Mouse (Mus musculus) embryonic fibroblast, embryonic 13.5 days (primary cell): Measurements from ENCODE around the gene Gm9125. TPM values are rescaled to one million over a fixed set of nuclear protein-coding genes. Genes with fewer than 3 reads are reported as not detected.
"Not testable (repeated sequence)": the region's sequence is repeated elsewhere in the genome, so short reads cannot be mapped to it uniquely, and the experiment has no call there.

ENCODE experiments used
- H3K27ac ChIP-seq: 2 replicates; pipeline ENCODE4 v1.5.1; 2012; ENCODE audit warnings: low read length, control low read depth, inconsistent platforms; ENCODE audit not compliant: insufficient read depth
- H3K4me1 ChIP-seq: 2 replicates; pipeline ENCODE4 v1.6.1; 2011; ENCODE audit warnings: low read length; ENCODE audit not compliant: control insufficient read depth, insufficient read depth
- H3K4me3 ChIP-seq: 2 replicates; pipeline ENCODE4 v1.5.1; 2011; ENCODE audit warnings: mild to moderate bottlenecking, control low read depth, low read length; ENCODE audit not compliant: insufficient read depth
- polyA plus RNA-seq: library from polyadenylated mRNA; stranded (reverse); fragments of >200 nt; gene quantifications from 2 replicates; pipeline ENCODE4 v1.2.4, GENCODE M21; 2011; ENCODE audit warnings: low read depth; ENCODE audit not compliant: missing spikeins, insufficient read length

The Gm9125 gene
- polyA plus RNA-seq, result not detected in 2 replicates

- not testable (repeated sequence) for H3K4me3 ChIP-seq, H3K27ac ChIP-seq, H3K4me1 ChIP-seq
Observed at GRCm38 (mm10) chr3:94054785-94055184, at the start of gene Gm9125. Gm9125 (minus strand) TSS chr3:94054885.

DNA sequence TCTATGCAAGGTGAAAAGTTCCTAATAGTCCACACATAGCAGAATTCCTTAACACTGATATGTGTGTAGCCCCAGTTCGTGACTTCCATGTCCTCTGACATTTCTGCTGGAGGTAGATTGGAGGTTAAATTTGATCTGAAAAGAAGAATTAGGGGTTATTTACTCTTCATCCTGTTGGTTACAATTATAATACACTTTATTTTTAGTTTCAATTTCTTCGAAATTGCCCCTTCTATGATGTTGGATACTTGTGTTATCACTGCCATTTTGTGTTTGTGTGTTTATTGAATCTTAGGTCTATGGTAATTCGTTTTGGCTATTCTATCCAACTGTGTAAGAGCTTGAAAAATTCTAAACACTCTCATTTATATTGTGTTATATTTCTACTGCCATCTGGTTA lies 17.9 kb upstream of the Gm9125 start, which contains the start of gene Gm10697:
Gene Gm10697, minus strand, starts transcription at position 101 of the 400 bp plus-strand sequence.
- not testable (repeated sequence) for H3K4me3 ChIP-seq, H3K27ac ChIP-seq, H3K4me1 ChIP-seq

- not testable (repeated sequence) for H3K4me3 ChIP-seq, H3K4me1 ChIP-seq, H3K27ac ChIP-seq
Observed at GRCm38 (mm10) chr3:94049566-94050121, 5.0 kb downstream of the Gm9125 start.

DNA sequence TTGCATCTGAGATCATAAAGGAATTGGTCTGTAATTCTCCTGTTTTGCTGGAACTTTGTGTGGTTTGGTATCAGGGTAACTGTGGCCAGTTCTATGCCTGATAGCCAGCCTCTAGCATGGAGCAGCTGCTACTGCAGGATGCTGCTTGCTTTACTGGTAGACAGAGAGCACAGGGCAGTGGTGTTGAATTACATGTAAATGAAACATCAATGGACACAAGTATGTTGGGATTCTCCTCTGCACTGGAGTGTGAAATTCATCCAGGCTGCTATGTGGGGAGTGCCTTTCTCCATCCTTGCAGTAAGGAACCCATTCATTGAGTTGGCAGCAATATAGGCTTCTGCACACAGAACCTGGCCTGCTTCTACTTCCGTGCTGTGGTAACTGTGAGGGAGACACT lies 16.4 kb downstream of the Gm9125 start:
- not testable (repeated sequence) for H3K27ac ChIP-seq, H3K4me1 ChIP-seq, H3K4me3 ChIP-seq

GRCm38 (mm10) chr3:94034400-94034799 lies 20.3 kb downstream of the Gm9125 start:
- not testable (repeated sequence) for H3K4me1 ChIP-seq, H3K4me3 ChIP-seq, H3K27ac ChIP-seq

Other genes starting within 250 kb of the Gm9125 start
- not detected in 2 replicates for gene Tdpoz3, start 228.9 kb downstream of the Gm9125 start, polyA plus RNA-seq
- gene Gm9117, start 111.3 kb downstream of the Gm9125 start, polyA plus RNA-seq, result not detected in 2 replicates
- gene Tdpoz5, start 93.6 kb downstream of the Gm9125 start, polyA plus RNA-seq, result not detected in 2 replicates
- gene Gm10697, start 17.8 kb upstream of the Gm9125 start, polyA plus RNA-seq, result not detected in 2 replicates
- not detected in 2 replicates for gene Gm10696, start 123.3 kb upstream of the Gm9125 start, polyA plus RNA-seq
- gene Gm5286, start 141.8 kb upstream of the Gm9125 start, polyA plus RNA-seq, result not detected in 2 replicates
- gene Gm4778, start 209.2 kb upstream of the Gm9125 start, polyA plus RNA-seq, result not detected in 2 replicates